ENCODE assay signal across 18 mouse cellular contexts in the genomic region with DNA sequence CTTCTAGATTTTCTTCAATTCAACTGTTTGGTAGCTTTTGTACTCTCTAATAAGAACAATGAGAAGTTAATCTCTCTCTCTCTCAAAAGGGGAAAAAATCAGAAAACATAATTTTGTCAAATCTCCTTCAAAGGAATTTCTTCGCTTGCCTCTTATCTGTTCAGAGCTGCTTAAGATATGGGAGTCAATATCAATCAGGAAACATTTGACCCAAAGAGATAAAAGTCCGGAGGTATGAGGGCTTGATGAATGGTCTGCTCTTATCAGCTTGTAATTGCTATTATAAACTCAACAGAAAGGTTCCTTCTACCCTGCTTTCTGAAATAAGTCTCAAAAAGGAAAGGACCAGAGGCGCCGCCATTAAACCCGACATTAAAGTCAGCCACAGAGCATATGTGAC.
A peak's percentile ranks its signal among the peaks of the same experiment; 100 is the strongest.
DNase-seq lines count a peak whose midpoint lies in the region; ATAC-seq lines count a peak whose summit lies in the region.
"Had no signal": no experiment of that assay in that cellular context is flagged by ENCODE, and none has a peak within 500 bp of the region (broad histone marks: within the 10 kb centered on the region; RNA-seq: fewer than 3 reads in every experiment).

No protein-coding gene starts in this region.

- WGBS in heart, embryonic 16.5 days, result 32% methylated on average over 5 of the region's 5 CpGs
- WGBS in intestine, embryonic 16.5 days, result 61% methylated on average over 5 of the region's 5 CpGs
- WGBS in liver, embryonic 16.5 days (ENCODE audit: insufficient replicate concordance), result 28% methylated on average over 5 of the region's 5 CpGs

- no peak overlapping the region for H3K4me2 ChIP-seq in heart, embryonic 16.5 days (ENCODE audit: low read depth, low read length)
- peak overlapping the region; percentile 6; the same call in 1 of the 2 replicates for H3K4me2 ChIP-seq in intestine, embryonic 16.5 days (ENCODE audit: low read depth, low read length)
- peak overlapping the region; percentile 42 for H3K4me2 ChIP-seq in liver, embryonic 16.5 days (ENCODE audit: low read depth, low read length)
- H3K4me2 ChIP-seq: embryonic facial prominence, embryonic 15.5 days; hindbrain, embryonic 13.5 days; limb, embryonic 12.5 days; lung, embryonic 14.5 days; midbrain, embryonic 11.5 days had no signal

- no peak for DNase-seq in heart, postnatal 4 days
- no peak for DNase-seq in right cerebral cortex, postnatal 10 days (ENCODE audit: low spot score in 2 of 2)
- DNase-seq in ovary, postnatal 36 days (ENCODE audit: low spot score), result no peak
- no peak for DNase-seq in layer of hippocampus, postnatal 36 days
- DNase-seq: cerebellum, postnatal 14 days; gastrocnemius, adult 2 months; kidney, adult 18-20 months; lung, embryonic 14.5 days; thymus, adult 18-20 months had no signal

- H3K4me3 ChIP-seq in heart, embryonic 16.5 days (ENCODE audit: low read length), result no peak overlapping the region
- H3K4me3 ChIP-seq in intestine, embryonic 16.5 days (ENCODE audit: low read length), result no peak overlapping the region
- H3K4me3 ChIP-seq in liver, embryonic 16.5 days (ENCODE audit: low read depth, low read length), result peak overlapping the region; percentile 36
- H3K4me3 ChIP-seq: embryonic facial prominence, embryonic 15.5 days; gastrocnemius, adult 2 months; hindbrain, embryonic 13.5 days; limb, embryonic 12.5 days had no signal

- H3K9me3 ChIP-seq in heart, embryonic 16.5 days (replicated peaks; ENCODE audit: control insufficient read depth, low read length), result no peaks in the 10 kb centered on the region
- H3K9me3 ChIP-seq in intestine, embryonic 16.5 days (ENCODE audit: control insufficient read depth, low read length), result no peaks in the 10 kb centered on the region
- H3K9me3 ChIP-seq in liver, embryonic 16.5 days (replicated peaks; ENCODE audit: control insufficient read depth, low read length), result no peaks in the 10 kb centered on the region
- H3K9me3 ChIP-seq: embryonic facial prominence, embryonic 15.5 days; hindbrain, embryonic 13.5 days; limb, embryonic 12.5 days had no signal

- H3K27me3 ChIP-seq in heart, embryonic 16.5 days (ENCODE audit: control insufficient read depth, insufficient read depth, low read length), result no peaks in the 10 kb centered on the region
- no peaks in the 10 kb centered on the region for H3K27me3 ChIP-seq in intestine, embryonic 16.5 days (replicated peaks; ENCODE audit: control insufficient read depth, insufficient read depth, low read length)
- no peaks in the 10 kb centered on the region for H3K27me3 ChIP-seq in liver, embryonic 16.5 days (ENCODE audit: control insufficient read depth, insufficient read depth, low read depth, low read length)
- H3K27me3 ChIP-seq: embryonic facial prominence, embryonic 15.5 days; hindbrain, embryonic 13.5 days; limb, embryonic 12.5 days had no signal

- H3K9ac ChIP-seq in heart, embryonic 16.5 days (ENCODE audit: low read length), result no peak overlapping the region
- H3K9ac ChIP-seq in intestine, embryonic 16.5 days (ENCODE audit: low read depth, low read length), result no peak overlapping the region
- H3K9ac ChIP-seq in liver, embryonic 16.5 days (ENCODE audit: low read depth, low read length), result no peak overlapping the region
- H3K9ac ChIP-seq: embryonic facial prominence, embryonic 15.5 days; hindbrain, embryonic 13.5 days; limb, embryonic 12.5 days; lung, embryonic 14.5 days had no signal

- peaks cover 20% of the 10 kb centered on the region for H3K4me1 ChIP-seq in heart, embryonic 16.5 days (ENCODE audit: control insufficient read depth, insufficient read depth, low read length)
- peaks cover 14% of the 10 kb centered on the region for H3K4me1 ChIP-seq in intestine, embryonic 16.5 days (ENCODE audit: control insufficient read depth, insufficient read depth, low read length)
- peaks cover 45% of the 10 kb centered on the region for H3K4me1 ChIP-seq in liver, embryonic 16.5 days (ENCODE audit: control insufficient read depth, low read depth, low read length)

- peaks cover 4% of the 10 kb centered on the region for H3K36me3 ChIP-seq in heart, embryonic 16.5 days (ENCODE audit: control insufficient read depth, insufficient read depth)
- no peaks in the 10 kb centered on the region for H3K36me3 ChIP-seq in intestine, embryonic 16.5 days (ENCODE audit: control insufficient read depth, insufficient read depth, low read length)
- no peaks in the 10 kb centered on the region for H3K36me3 ChIP-seq in liver, embryonic 16.5 days (ENCODE audit: control insufficient read depth, insufficient read depth)
- H3K36me3 ChIP-seq: hindbrain, embryonic 13.5 days had no signal

- peak overlapping the region; percentile 55; the same call in 1 of the 2 replicates for H3K27ac ChIP-seq in heart, embryonic 16.5 days (ENCODE audit: low read length)
- H3K27ac ChIP-seq in intestine, embryonic 16.5 days (ENCODE audit: low read length), result peak overlapping the region; percentile 40; the same call in 1 of the 2 replicates
- no peak overlapping the region for H3K27ac ChIP-seq in liver, embryonic 16.5 days (ENCODE audit: low read length)
- H3K27ac ChIP-seq: embryonic facial prominence, embryonic 15.5 days; gastrocnemius, adult 2 months; hindbrain, embryonic 13.5 days; kidney, postnatal 0 days; limb, embryonic 12.5 days; macrophage had no signal

- ATAC-seq in heart, embryonic 16.5 days (replicated peaks; ENCODE audit: extremely low read depth, insufficient read depth, low FRiP score), result no peak
- peak; percentile 75 for ATAC-seq in intestine, embryonic 16.5 days
- ATAC-seq in liver, embryonic 16.5 days (ENCODE audit: low read depth), result no peak
